Mouse (Mus musculus) CD4-positive, CD25-positive, alpha-beta regulatory T cell, adult 2 months (primary cell): ENCODE measurements around the gene Marcksl1.

ENCODE experiments used
- DNase-seq: peaks from one replicate; pipeline ENCODE4 v3.0.0-alpha.2; 2012; ENCODE audit warnings: low read depth, low spot score

Marcksl1 gene

GRCm38 (mm10) chr4:129557256-129557808 lies 44.0 kb downstream of the Marcksl1 start:
- no peak for DNase-seq

GRCm38 (mm10) chr4:129558321-129558955 lies 45.1 kb downstream of the Marcksl1 start:
- peak; percentile 85 for DNase-seq

DNA sequence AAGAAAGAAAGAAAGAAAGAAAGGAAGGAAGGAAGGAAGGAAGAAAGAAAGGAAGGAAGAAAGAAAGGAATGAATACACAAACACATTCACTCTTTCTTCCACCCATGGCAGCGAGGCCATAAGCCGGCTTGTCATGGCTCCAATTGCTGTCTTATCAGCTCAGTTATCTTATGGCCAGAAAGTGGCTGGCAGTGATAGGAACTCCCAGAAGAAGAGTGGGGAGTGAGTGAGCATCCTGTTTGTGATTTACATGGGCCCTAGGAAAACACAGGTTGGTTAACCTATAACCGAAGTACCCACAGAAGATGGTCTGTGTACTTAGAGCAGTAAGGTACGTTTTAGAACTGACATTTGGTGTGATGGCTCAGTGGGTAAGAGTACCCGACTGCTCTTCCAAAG lies 47.8 kb downstream of the Marcksl1 start:
- no peak for DNase-seq

GRCm38 (mm10) chr4:129563718-129564117 lies 50.3 kb downstream of the Marcksl1 start:
- DNase-seq = no peak

DNA sequence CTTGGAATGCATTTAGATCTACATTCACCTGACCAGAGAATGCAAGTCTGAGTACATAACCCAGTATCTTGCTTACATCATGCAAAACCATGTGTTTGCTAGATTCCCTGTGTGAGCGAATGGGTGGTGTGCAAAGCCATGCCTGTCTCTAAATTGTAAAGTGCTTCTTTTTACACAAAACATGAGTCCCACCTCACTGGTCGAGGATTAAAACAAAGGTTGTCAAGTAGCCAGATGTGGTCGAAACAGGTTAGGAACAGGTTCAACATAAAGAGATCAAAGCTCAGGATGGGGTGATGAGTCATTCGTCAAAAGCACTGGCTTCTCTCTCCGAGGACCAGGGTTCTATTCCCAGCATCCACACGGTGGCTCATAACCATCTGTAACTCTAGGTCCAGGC lies 51.8 kb downstream of the Marcksl1 start:
- peak; percentile 52 for DNase-seq
